Mouse (Mus musculus) lung, adult 2 months (tissue): ENCODE data around the gene S100pbp.

ENCODE experiments used
- CTCF ChIP-seq: fragments of 200-500 bp; IDR thresholded peaks from 2 replicates; pipeline ENCODE4 v1.5.1; 2011; ENCODE audit warnings: mild to moderate bottlenecking, low read length, control low read depth; ENCODE audit not compliant: insufficient read depth
- POLR2A ChIP-seq: fragments of 200-500 bp; IDR thresholded peaks from 2 replicates; pipeline ENCODE4 v1.6.1; 2011; ENCODE audit warnings: low read depth, mild to moderate bottlenecking, control low read depth, low read length, borderline replicate concordance; ENCODE audit errors: extremely low read depth

GRCm38 (mm10) chr4:129226441-129226963 is 37.0 kb upstream of the S100pbp start:
- TF ChIP-seq CTCF: no peak
- no peak for TF ChIP-seq POLR2A
